Mouse (Mus musculus): ENCODE measurements around the gene Cops3. TPM values are rescaled to one million over a fixed set of nuclear protein-coding genes. Genes with fewer than 3 reads are reported as not detected.

Gene Cops3
- polyA plus RNA-seq, 1 experiment from 2014 or later = 258 TPM

- Histone ChIP-seq H3K27ac (peak overlapping the region; percentile 99), H3K27me3 (ENCODE audit: poor library complexity, severe bottlenecking) (no peaks in the 10 kb centered on the region), H3K4me3 (peak overlapping the region; percentile 87), H3K36me3 (replicated peaks) (peaks cover 36% of the 10 kb centered on the region), H3K4me1 (peaks cover 32% of the 10 kb centered on the region), H3K9me3 (no peaks in the 10 kb centered on the region)
- no peak for DNase-seq (ENCODE audit: extremely low spot score, low spot score)
- WGBS = 2% methylated on average over 15 of the region's 15 CpGs
Measured at GRCm38 (mm10) chr11:59809071-59809669, 30.5 kb downstream of the Cops3 start.

GRCm38 (mm10) chr11:59808170-59808960 is 31.3 kb downstream of the Cops3 start:
- DNase-seq (ENCODE audit: extremely low spot score, low spot score) = no peak
- Histone ChIP-seq H3K4me1 (peaks cover 32% of the 10 kb centered on the region), H3K27ac (no peak overlapping the region), H3K9me3 (no peaks in the 10 kb centered on the region), H3K36me3 (replicated peaks) (peaks cover 44% of the 10 kb centered on the region), H3K27me3 (ENCODE audit: poor library complexity, severe bottlenecking) (no peaks in the 10 kb centered on the region), H3K4me3 (peak overlapping the region; percentile 87)
- WGBS = 76% methylated on average over 14 of the region's 14 CpGs

DNA sequence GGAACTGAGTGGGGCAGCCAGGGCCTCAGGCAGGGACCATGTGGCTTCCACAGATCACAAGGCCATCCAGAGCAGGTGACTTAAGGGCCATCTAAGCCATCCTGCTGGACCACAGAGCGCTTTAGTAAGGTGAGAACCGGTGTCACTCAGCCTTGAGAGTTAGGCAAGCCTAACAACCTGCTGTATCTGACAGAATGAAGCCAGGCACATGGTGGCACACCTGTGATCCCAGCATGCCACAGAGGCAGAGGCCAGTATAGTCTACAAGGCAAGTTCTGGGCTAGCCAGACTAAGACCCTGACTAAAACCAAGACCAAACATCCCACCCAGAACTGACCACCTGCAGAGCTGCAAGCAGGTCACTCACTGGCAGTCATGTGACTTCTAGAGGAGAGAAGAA is 34.0 kb downstream of the Cops3 start:
- no peak overlapping the region for H3K4me3 ChIP-seq
- H3K4me1 ChIP-seq = peaks cover 21% of the 10 kb centered on the region
- DNase-seq (ENCODE audit: extremely low spot score, low spot score) = no peak
- H3K27me3 ChIP-seq (ENCODE audit: poor library complexity, severe bottlenecking) = no peaks in the 10 kb centered on the region
- peaks cover 71% of the 10 kb centered on the region for H3K36me3 ChIP-seq (replicated peaks)
- no peak overlapping the region for H3K27ac ChIP-seq
- 94% methylated on average over 2 of the region's 2 CpGs for WGBS
- no peaks in the 10 kb centered on the region for H3K9me3 ChIP-seq

DNA sequence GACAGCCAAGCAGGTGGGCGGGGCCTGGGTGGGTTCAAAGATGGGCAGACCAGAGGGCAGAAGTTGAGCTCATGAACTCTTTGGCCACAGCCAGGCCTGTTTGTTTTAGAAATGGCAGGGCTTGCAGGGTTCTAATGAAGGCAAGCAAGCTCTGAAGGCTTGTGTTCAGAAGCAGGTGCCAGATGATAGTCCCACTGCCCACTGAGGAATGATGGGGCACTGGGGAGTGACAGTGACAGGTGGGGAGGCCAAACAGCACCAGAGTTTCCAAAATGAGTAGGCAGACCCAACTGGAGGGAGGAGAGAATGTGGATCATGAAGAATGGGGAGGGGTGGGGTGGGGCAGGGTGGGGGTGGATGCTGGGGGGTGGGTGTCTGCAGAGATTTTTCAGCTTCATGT is 34.4 kb downstream of the Cops3 start:
- H3K4me1 ChIP-seq = peaks cover 18% of the 10 kb centered on the region
- H3K27ac ChIP-seq = no peak overlapping the region
- 88% methylated on average over 1 of the region's 1 CpGs for WGBS
- H3K9me3 ChIP-seq = no peaks in the 10 kb centered on the region
- no peak overlapping the region for H3K4me3 ChIP-seq
- no peak for DNase-seq (ENCODE audit: extremely low spot score, low spot score)
- no peaks in the 10 kb centered on the region for H3K27me3 ChIP-seq (ENCODE audit: poor library complexity, severe bottlenecking)
- peaks cover 75% of the 10 kb centered on the region for H3K36me3 ChIP-seq (replicated peaks)

GRCm38 (mm10) chr11:59804409-59805110 is 35.1 kb downstream of the Cops3 start:
- Histone ChIP-seq H3K4me3 (no peak overlapping the region), H3K9me3 (no peaks in the 10 kb centered on the region), H3K36me3 (replicated peaks) (peaks cover 82% of the 10 kb centered on the region), H3K27me3 (ENCODE audit: poor library complexity, severe bottlenecking) (no peaks in the 10 kb centered on the region), H3K27ac (no peak overlapping the region), H3K4me1 (peaks cover 15% of the 10 kb centered on the region)
- WGBS = 93% methylated on average over 22 of the region's 22 CpGs
- no peak for DNase-seq (ENCODE audit: extremely low spot score, low spot score)

DNA sequence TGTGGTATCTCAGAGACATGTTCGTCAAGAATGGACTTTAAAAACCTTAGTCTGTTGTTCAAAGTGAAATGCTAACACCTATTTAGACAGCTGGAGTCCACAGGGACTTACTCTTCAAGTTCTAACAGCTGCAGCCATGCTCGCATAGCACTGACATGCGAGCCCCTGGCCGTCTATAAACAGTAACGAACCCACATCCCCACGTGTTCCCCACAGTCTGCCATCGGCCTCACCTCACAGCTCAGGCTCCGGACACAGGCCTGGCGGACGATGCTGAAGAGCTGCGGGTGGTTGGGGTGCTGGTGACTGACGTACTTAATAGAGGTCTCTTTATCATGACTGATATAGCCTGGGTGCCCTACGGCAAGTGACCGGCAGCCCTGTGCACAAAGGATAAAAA is 36.1 kb downstream of the Cops3 start:
- DNase-seq (ENCODE audit: extremely low spot score, low spot score) = no peak

GRCm38 (mm10) chr11:59801881-59802280 is 37.8 kb downstream of the Cops3 start:
- Histone ChIP-seq H3K9me3 (no peaks in the 10 kb centered on the region), H3K27ac (no peak overlapping the region), H3K27me3 (ENCODE audit: poor library complexity, severe bottlenecking) (no peaks in the 10 kb centered on the region), H3K4me1 (no peaks in the 10 kb centered on the region), H3K36me3 (replicated peaks) (peaks cover 100% of the 10 kb centered on the region), H3K4me3 (no peak overlapping the region)
- WGBS = 96% methylated on average over 8 of the region's 8 CpGs
- no peak for DNase-seq (ENCODE audit: extremely low spot score, low spot score)

More for the DNA sequence above, 36.1 kb downstream of the Cops3 start:
- Histone ChIP-seq H3K27ac (no peak overlapping the region), H3K36me3 (replicated peaks) (peaks cover 93% of the 10 kb centered on the region), H3K27me3 (ENCODE audit: poor library complexity, severe bottlenecking) (no peaks in the 10 kb centered on the region), H3K4me3 (no peak overlapping the region), H3K9me3 (no peaks in the 10 kb centered on the region), H3K4me1 (peaks cover 5% of the 10 kb centered on the region)
- 94% methylated on average over 14 of the region's 14 CpGs for WGBS

DNA sequence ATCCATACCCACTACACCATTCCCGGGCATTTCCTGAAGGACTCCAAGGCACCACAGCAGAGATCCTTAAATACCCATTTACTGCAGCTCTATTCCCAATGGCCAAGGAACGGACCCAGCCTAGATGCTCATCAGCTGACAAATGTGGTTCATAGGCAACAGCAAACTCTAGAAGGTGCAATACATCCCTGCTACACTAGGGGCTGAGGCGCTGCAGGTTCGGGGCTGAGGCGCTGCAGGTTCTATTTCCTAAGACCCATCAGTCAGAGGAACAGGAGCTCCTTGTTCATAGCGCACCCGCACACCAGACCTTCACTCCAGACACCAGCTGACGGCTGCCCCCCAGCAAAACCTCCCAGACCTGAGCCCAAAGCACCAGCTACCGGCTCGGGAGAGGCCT is 39.2 kb downstream of the Cops3 start:
- H3K27me3 ChIP-seq (ENCODE audit: poor library complexity, severe bottlenecking) = no peaks in the 10 kb centered on the region
- DNase-seq (ENCODE audit: extremely low spot score, low spot score) = no peak
- peaks cover 100% of the 10 kb centered on the region for H3K36me3 ChIP-seq (replicated peaks)

DNA sequence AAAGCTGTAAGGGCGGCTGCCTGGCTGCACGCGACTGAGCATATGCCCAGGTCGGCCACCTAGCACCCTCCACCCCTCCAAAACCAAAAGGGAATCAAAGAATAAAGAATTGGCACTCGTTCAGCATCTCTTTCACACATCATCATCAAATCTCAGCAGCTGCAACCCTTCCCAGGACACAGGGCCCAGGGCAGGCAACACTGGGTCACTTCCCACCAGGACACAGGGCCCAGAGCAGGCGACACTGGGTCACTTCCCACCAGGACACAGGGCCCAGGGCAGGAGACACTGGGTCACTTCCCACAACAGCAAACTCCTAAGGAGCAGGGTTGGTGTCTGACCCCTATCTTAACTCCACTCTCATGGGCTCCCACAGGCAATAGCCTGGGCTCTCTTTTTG is 46.2 kb downstream of the Cops3 start:
- WGBS = 93% methylated on average over 6 of the region's 6 CpGs
- H3K27me3 ChIP-seq (ENCODE audit: poor library complexity, severe bottlenecking) = peaks cover 4% of the 10 kb centered on the region; the same call in 1 of the 2 replicates
- H3K4me3 ChIP-seq = no peak overlapping the region
- H3K36me3 ChIP-seq (replicated peaks) = peaks cover 76% of the 10 kb centered on the region
- no peak for DNase-seq (ENCODE audit: extremely low spot score, low spot score)
- no peaks in the 10 kb centered on the region for H3K4me1 ChIP-seq
- no peaks in the 10 kb centered on the region for H3K9me3 ChIP-seq
- H3K27ac ChIP-seq = no peak overlapping the region

More for the DNA sequence above, 39.2 kb downstream of the Cops3 start:
- Histone ChIP-seq H3K27ac (no peak overlapping the region), H3K9me3 (no peaks in the 10 kb centered on the region), H3K4me3 (no peak overlapping the region), H3K4me1 (no peaks in the 10 kb centered on the region)
- WGBS = 95% methylated on average over 10 of the region's 10 CpGs

DNA sequence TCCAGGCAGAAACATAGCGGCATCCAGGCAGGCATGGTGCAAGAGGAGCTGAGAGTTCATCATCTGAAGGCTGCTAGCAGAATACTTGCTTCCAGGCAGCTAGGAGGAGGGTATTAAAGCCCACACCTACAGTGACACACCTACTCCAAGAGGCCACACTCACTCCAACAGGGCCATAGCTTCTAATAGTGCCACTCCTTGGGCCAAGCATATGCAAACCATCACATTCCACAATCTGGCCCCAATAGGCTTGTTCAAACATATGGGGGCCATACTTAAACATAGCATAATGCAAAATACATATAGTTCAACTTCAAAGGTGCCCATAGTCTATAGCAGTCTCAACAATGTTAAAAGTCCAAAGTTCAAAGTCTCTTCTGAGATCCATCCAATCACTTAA is 50.3 kb downstream of the Cops3 start:
- no peak for DNase-seq (ENCODE audit: extremely low spot score, low spot score)
- Histone ChIP-seq H3K9me3 (no peaks in the 10 kb centered on the region), H3K4me3 (no peak overlapping the region), H3K27ac (no peak overlapping the region), H3K27me3 (ENCODE audit: poor library complexity, severe bottlenecking) (peaks cover 25% of the 10 kb centered on the region), H3K4me1 (peaks cover 16% of the 10 kb centered on the region), H3K36me3 (replicated peaks) (peaks cover 35% of the 10 kb centered on the region)
- WGBS = 95% methylated on average over 1 of the region's 1 CpGs

DNA sequence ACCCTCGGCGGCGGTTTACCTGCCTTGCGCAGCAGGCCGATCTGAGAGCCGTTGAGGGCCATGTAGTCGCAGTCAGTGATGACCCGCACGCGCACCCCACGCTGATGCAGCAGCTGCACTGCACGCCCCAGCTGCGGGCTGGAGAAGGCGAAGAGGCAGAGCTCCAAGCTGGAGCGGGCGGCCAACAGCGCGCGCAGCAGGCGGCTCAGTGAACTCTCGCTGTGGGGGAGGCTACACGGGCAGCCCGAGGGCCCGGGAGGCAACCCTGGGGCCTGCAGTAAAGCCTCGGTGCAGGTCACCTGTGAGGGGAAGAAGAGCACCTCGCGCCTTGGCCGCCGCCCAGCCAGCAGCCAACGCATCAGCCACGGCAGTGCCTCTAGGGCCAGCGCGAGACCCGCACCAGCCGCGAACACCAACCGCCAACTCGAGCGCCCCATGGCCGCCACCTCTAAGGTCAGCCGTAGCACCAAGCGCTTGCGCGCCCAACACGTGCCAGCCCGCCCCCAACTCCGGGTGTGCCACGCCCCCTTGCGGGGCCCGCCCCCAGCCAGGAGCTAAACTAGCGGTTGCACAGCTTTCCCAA is 52.3 kb downstream of the Cops3 start, which contains the start of gene Pld6:
Pld6 (minus strand) TSS at position 447 of the 583 bp plus-strand sequence.
- WGBS = under 1% methylated on average over 51 of the region's 51 CpGs
- no peaks in the 10 kb centered on the region for H3K9me3 ChIP-seq

DNA sequence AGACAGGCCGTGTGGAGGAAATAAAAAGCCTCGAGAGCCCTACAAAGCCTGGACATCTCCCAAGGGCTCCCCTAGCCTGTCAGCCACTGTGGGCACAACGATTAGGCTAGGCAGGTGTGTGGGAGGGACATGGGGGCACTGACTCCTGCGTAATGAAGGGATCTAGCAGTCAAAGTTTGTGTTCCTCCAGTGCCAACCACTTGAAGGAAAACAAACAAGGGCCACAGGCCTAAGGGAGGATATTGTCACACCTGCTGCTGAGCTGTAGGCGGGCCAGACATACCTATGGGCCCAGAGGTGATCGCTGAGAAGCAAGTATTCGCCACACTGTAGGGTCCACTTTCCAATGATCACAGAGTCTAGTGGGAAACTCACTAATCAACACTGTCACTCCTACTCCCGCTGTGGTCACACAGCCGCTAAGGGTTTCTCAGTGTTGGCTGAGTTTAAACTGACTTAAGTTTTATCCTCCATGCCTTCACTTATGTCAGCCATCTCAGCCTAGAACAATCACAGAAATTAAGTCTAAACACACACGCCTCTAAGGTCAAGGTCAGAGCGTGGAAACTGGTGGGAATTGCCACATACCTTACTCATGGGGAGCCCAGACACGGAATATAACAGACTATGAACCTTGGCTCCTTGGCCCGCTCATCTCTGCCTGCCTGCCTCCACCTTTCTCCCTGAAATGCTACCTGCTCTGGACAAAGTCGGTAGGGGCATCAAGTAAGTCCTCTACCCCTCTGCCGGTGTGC is 53.0 kb downstream of the Cops3 start:
- H3K36me3 ChIP-seq (replicated peaks) = peaks cover 8% of the 10 kb centered on the region
- DNase-seq (ENCODE audit: extremely low spot score, low spot score) = no peak
- WGBS = 59% methylated on average over 15 of the region's 15 CpGs
- H3K27me3 ChIP-seq (ENCODE audit: poor library complexity, severe bottlenecking) = peaks cover 25% of the 10 kb centered on the region
- H3K4me3 ChIP-seq = peak overlapping the region; percentile 62
- no peaks in the 10 kb centered on the region for H3K9me3 ChIP-seq
- peaks cover 25% of the 10 kb centered on the region for H3K4me1 ChIP-seq
- peak overlapping the region; percentile 78 for H3K27ac ChIP-seq

More for the DNA sequence above, 52.3 kb downstream of the Cops3 start, which contains the start of gene Pld6:
- Histone ChIP-seq H3K36me3 (replicated peaks) (peaks cover 15% of the 10 kb centered on the region), H3K27ac (peak within 1 kb of the TSS; percentile 78), H3K4me3 (peak within 1 kb of the TSS; percentile 62), H3K4me1 (peaks cover 19% of the 10 kb centered on the region), H3K27me3 (ENCODE audit: poor library complexity, severe bottlenecking) (peaks cover 25% of the 10 kb centered on the region)
- DNase-seq (ENCODE audit: extremely low spot score, low spot score) = peak; percentile 69
